Mouse (Mus musculus): ENCODE results near the gene Auts2.

The Auts2 gene

DNA sequence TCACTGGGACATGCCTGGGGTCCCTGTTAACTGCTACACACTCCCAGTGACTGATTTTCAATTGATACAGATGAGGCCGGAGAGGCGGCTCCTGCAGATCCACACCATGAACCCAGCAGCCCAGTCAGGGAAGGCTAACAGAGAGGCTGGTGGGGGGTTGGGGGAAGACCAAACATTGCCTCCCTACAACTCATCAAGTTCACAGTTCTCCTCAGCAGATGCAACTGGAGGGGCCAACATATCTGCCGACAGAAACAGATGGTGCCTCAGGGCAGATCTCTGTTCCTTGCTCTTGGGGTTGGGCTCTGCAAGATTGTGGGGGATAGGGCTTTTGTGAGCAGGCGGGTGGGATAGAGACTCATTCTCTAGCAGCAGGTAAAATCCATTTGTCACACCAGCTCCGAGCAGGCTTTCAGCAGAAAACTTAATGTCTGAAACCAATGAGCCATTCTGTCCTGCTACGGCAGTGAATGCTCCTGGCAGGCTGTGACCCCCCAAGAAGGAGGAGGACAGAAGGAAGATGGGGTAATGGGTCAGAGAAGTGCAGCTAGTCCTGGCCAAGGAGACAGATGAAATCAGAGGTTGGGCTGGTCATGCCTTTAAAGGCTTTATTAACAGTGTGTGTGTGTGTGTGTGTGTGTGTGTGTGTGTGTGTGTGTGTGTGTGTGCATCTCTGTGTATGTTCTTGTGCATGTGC lies 740.7 kb downstream of the Auts2 start:
- no peak for DNase-seq (ENCODE audit: low spot score in 2 of 2)

DNA sequence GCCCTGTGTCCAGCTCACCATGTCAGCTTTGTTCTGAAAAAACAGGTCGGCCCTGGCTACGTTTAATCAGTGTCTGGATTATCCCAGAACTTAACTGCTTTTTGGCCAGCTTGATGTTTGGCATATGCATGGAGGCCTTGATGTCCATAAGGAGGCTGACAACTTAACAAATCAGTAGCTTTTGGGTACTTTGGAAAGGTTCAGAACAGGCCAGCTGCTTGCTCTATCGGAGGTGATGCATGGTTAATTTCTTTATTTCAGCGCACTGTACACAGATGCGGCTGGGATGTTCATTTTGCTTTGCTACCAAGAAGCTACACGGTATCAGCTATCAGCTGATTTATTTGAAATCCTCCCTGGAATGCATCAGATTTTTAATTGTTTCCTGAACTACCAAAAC lies 741.2 kb downstream of the Auts2 start:
- DNase-seq (ENCODE audit: low spot score in 2 of 2): no peak

DNA sequence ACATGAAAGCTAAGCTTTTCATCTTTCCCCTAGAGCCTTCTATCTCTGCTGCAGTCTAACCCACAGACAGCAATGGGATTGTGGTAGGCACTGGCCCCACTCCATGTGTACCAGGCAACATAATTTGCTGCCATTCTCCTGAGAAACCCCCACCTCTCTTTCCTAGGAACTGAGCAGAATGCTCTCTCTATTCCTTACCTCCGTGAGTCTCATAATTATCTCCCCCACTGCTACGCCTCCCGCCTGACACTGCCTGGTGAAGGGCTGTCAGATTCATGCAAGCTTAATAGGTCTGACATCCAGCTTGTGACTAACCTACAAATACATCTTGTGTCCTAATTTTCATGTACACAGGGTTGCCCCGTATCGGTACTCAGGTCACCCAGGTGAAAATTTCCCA lies 744.8 kb downstream of the Auts2 start:
- DNase-seq (ENCODE audit: low spot score in 2 of 2): no peak

DNA sequence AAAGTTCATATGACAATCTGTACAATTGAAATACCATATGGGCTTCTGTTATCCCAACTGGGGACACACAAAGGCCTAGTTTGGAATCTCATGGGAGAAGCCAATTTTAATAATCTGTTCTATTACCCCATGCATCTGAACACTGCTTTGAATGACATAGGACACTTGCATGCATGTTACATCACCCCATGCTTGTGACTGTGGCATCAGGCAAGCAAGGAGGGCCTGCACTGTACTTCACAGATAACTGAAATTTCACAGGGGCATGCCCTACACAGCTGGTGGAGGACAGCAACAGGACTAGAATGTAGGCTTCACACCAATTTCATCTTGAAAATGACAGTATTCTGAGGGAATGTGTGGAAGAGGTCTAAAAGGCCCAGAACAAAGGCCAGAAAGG lies 746.1 kb downstream of the Auts2 start:
- no peak for DNase-seq (ENCODE audit: low spot score in 2 of 2)

DNA sequence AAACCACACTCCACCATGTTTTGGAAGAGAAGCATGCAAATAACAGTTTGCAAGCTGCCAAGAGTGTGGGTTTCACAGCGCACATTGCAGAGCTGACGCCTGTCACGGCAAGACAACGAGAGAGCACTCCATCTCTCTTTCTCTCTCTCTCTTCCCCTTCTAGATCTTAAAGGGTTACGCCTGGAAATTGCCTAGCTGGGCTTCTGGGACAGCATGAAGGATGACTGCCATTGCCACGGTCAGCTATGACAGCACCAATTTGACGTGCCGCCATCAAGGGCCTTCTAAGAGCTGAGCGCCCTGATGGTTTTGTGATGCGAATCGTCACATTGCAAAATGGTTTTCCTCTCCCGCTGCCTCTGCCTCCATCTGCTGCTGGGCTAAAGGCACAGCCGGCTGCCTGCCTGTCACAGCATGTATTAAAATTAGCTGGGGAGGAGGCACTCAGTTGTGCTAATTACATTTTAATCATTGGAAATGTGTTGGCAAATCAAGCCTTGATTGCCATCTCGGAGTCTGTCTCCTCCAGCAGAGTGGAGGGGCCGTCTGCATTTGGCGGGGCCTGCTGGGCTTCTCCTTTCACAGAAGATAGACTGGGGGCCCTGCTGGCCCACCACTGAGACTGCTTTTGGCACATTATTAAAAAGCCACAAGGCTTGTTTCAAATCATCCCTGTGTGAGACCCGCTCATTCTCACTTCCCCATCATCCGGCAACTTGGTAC lies 748.6 kb downstream of the Auts2 start:
- DNase-seq (ENCODE audit: low spot score in 2 of 2): peak; percentile 71 to 78

DNA sequence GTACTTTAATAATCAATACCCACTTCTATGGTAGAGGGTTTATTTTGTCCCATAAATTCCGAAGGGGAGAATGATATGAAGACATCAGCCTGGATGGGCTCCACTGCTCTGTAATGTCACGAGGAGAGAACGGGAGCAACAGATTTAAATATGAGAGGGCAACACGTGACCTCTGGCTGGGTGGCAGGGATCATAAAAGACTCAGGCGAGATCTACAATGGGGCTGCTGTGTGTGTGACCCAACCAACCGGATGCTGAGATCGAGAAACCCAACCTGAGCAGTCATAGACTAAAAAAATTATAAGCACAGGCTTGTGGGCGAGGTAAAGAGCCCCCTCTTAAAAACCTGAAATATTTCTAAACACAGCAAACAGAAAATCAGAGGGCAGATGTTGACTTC lies 753.5 kb downstream of the Auts2 start:
- no peak for DNase-seq (ENCODE audit: low spot score in 2 of 2)

DNA sequence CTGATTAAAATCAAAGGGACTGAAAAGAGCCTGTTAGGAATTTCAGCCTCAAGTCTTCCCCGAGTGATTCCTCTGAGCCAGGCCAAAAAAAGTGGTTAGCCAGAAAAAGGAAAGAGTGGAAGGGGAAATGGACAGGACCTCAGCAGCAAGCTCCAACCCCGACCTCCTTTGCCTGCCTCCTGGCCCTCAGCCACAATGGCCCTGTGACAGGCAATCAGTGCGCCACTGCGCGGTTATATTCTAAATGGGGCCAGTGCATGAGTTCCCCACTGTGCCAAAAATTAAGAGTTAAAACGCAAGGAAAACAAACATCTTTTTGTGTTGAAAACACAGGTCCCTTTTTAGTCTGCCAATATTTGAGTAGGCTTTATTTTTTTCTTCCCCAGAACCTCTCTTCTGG lies 755.1 kb downstream of the Auts2 start:
- no peak for DNase-seq (ENCODE audit: low spot score in 2 of 2)

DNA sequence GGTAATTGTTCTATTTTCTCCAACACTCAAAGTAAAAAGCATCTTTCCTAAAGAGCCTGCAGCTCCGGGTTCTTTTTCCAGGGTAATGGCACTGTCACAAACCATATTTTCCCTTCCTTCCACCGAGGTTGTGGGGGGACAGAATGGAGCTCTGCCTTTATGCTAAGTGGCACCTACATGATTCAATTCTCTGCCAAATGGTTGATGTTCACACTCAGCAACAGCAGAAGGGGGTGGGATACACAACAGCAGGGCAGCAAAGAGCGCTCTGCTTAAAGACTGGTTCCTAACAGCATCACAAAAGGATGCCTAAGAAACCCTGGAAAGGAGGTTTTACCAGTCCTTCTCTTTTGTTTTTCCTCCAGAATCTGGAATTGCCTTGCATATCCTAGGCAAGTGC lies 759.9 kb downstream of the Auts2 start:
- peak in 1 of 2 experiments; percentile 36 for DNase-seq (ENCODE audit: low spot score in 2 of 2)

DNA sequence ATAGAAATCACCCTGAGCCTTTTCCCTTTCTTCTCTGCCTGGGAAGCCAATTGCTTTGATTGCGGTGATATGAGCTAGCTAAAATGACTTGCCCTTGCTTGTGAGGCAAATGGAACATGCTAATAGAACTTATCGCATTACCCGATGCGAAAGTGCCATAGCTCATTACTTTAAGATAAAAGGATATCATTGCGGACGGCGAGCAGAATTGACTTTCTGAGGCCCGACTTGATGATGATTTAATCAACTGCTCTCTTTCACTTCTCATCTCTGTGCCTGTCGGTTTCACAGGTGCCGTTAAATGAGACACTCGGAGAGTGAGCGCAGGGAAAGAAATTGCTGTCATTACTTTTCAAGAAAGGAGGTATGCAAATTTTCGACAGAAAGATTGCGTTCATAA lies 762.1 kb downstream of the Auts2 start:
- no peak for DNase-seq (ENCODE audit: low spot score in 2 of 2)

DNA sequence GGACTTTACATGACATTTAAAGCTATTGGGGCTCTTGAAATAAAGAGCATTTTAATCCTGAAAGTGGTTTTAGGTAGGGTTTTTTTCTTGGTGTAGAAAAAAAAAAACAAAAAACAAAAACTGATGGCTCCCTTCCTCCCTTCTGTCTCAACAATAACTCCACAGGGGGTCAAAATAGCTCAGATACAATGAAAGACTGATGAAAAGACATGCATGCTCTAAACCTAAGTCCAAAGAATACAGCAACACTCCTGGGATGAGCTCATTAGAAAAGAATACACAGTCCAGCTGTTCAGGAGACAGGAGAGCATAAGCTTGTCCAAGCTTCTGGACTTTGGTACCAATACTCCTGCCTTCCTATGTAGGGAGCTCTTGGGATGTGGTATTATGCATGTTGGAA lies 764.0 kb downstream of the Auts2 start:
- no peak for DNase-seq (ENCODE audit: low spot score in 2 of 2)

DNA sequence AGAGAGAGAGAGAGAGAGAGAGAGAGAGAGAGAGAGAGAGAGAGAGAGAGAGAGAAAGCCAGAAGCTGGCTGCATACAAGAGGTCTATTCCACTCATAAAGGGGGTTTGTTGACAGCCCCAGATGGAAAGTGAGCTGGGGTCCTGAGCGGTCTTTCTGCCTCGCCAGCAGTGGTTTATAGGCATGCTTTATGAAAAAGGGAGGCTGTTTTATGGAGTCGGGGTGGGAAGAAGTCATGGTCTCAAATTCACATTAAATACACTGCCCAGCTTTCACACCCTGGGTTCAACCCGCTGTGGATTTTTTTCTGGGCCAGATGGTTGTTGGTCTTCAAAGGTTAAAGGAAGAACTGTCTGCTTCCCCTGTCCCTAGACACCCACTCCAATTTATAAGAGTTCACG lies 767.5 kb downstream of the Auts2 start:
- no peak for DNase-seq (ENCODE audit: low spot score in 2 of 2)

DNA sequence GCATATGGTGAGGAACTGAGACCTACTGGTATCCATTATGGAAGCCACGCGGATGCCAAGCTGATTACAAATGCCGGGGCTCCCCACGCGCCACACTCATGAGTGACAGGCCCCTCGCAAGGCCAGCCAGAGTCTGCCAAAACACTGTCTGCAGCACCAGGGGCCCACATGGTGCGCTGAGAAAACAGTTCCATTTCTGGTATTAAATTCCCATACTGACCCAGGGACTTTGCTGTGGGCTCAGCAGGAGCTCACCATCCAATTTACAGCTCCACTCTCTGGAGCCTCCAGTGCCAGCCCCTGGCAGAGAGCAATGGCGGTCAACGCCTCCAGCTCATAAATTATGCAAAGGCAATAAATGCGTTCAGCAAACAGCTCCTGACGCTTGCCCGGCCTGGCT lies 767.9 kb downstream of the Auts2 start:
- DNase-seq (ENCODE audit: low spot score in 2 of 2): no peak

DNA sequence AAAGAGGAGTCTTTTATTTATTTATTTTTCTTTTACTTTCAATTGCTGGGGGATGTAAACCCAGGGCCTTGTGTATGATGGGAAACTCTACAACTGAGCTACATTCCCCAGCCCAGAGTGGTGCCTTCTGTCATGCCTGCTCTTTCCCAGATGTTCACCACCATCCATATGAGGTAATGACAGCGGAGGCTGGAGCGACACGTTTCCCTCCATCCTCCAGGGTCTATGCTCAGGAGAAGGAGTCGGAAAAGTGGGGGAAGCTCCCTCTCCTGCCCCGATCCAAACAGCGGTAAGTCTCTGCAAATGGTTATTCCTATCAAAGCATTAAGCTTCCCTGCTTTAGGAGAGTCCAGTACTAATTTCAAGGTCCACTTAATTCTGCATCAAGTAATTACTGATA lies 768.4 kb downstream of the Auts2 start:
- no peak for DNase-seq (ENCODE audit: low spot score in 2 of 2)

DNA sequence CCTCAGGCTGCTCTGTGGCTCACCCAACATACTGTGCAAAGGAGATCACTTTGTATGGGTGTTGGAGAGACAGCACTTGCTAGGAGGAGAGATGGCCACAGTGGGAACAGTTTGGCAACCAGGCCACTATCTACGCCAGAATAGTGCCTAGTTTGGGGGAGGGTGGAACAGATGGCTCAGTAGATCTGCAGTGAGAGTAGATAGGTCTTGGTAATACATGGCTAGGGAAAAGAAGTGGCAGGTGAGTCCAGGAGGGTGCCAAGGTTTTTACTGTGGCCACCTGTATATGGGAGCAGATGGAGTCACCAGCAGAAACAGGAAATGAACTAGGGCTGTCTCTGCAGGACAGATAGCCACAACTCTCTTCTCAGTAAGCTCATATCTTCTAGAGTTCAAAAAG lies 770.5 kb downstream of the Auts2 start:
- DNase-seq (ENCODE audit: low spot score in 2 of 2): no peak

DNA sequence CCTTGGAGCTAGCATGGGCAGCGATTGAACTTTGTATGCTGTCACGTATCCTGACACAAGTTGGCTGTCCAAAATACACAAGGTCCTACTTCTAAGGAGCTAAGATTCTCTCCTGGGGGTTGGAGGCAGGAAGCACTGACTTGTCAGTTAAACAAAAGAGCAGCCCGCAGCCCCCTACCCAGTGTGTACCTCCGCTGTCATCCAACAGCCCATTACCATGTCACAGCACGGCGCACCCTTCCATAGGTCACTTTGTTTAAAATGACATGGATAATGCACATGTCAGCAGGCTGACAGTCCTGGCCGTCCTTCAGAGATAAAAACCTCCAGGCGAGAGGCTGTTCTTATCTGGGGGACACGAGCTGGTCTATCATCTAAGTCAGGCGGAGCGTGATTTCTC lies 773.9 kb downstream of the Auts2 start:
- DNase-seq (ENCODE audit: low spot score in 2 of 2): no peak

DNA sequence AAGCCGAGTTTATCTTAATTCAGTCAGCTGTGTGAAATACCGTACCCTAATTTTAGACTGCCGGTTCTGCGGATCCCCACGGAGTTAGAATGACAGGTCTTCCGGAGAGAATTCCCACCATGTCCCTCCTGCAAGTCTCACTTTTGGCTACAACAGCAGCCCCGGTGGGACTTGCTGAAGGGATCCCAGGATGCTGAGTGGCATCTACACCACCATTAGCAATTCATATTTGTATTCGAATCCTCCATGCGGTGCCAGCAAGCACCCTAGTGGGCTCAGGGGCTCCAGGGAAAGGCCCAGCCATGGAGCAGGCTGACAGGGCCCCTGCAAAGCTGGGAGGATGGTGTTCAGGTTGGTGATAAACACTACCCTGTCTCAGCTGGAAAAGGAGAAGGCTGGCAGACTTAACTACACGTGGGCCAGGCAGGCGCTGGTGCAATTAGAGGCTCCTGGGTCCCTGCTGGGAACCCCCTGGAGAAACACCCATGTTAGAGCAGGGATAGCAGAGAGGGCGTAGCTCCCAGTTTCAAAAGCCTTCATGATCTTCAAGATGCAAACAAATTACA lies 775.4 kb downstream of the Auts2 start:
- DNase-seq (ENCODE audit: low spot score in 2 of 2): no peak

DNA sequence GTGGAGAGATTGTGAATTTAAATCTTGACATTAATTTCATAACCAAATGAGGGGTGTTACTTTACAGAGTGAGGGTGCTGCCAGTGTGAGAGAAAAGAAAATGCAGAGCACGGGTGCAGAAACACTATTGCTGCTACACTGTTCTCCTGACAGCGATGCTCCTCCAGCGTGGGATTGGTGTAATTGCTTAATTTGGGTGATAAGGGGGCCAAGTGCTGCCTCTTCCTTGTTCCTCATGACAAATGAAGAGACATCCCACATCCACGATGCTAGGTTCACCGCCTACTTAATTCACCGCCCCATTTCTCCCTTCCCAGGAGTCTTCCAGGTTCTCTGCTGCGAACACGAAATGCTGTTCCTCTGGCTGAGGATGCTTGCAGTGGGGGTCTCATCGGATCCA lies 776.0 kb downstream of the Auts2 start:
- DNase-seq (ENCODE audit: low spot score in 2 of 2): peak; percentile 68 to 74

DNA sequence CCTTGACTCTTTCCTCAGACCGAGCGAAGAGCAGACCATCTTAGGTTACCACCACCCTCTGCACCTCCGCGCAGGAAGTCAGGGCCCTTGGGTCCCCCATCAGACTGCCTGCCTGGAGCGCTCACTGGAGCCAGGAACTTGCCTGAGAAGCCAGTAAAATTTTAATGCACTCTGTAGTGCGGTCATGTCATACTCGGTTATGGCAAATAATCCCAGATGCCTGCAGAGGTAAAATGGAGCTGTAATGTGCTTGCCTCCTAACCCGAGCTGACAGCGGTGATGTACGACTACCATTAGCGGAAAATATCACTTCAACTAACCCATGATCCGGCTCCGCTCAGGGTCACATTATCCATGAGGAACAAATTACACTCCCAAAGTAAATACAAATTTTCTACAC lies 783.7 kb downstream of the Auts2 start:
- no peak for DNase-seq (ENCODE audit: low spot score in 2 of 2)

DNA sequence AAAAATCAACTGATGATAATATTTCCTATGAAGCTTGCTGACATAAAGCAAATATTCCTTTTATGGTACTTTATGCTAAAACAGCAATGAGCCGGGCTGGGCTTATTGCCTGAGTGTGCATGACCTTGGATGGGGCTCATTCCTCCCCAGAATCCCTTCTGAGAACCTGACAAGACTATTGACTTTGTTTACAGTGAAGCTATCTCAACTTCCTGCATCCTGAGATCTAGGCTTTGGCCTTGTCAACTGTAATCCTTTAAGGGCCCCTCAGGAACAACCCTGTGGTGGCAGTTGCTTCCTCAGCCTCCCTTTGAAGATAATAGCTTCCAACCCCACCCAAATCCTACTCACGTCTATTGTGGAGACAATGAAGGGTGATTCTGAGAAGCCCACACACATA lies 792.8 kb downstream of the Auts2 start:
- no peak for DNase-seq (ENCODE audit: low spot score in 2 of 2)

DNA sequence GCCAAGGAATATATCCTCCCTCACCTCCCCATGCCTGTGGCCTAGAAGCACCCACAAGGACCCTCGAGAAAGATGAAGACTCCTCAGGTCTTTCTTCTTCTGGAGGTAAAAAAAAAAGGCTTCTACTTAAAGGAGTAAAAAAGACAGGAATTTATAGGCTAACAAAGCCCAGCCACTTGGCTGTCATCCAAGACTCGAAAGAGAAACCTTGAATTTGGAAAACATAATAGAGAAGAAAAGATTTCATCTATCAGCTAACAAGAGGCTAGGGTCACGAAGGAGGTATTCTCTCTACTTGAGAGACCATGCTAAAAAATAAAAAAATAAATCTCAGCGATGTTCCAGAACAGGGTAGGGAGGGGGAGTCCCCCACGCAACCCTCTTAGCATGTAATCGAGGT lies 793.9 kb downstream of the Auts2 start:
- no peak for DNase-seq (ENCODE audit: low spot score in 2 of 2)

DNA sequence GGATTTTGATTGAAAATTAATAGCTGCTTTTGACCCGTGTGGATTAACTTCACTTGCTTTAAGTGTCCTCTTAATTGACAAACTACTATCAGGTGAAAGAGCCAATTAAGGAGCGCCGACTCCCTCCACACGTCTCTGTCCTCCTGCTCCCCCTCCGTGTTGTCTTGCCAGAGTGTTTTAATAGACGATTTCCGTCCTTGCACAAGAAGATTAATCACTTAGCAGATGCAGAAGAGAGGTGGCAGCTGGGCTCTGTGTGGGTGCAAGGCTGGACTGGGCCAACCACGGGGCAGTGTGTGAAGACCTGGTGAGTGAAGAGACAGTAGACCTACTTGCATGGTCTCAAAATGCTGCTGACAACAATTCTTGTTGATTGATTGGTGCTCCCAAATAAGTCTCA lies 800.1 kb downstream of the Auts2 start:
- no peak for DNase-seq (ENCODE audit: low spot score in 2 of 2)

DNA sequence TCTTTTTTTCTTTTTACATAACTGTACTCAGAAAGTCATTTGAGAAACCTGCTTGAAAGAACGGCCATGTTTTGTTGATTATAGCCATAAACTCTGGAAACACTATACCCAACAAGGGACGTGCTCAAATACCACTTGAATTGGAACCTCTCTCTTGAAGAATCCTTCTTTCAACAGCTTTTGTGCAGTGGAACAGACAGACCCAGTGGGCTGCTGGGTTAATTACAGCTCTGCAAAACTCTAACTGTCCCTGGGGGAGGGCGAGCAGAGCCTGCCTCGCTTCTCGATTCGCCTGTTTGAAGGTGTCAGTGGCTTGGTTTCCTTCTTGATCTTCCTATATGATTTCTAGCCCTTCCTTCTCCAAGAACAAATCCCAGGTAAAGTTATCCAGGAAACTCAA lies 805.7 kb downstream of the Auts2 start:
- DNase-seq (ENCODE audit: low spot score in 2 of 2): no peak

DNA sequence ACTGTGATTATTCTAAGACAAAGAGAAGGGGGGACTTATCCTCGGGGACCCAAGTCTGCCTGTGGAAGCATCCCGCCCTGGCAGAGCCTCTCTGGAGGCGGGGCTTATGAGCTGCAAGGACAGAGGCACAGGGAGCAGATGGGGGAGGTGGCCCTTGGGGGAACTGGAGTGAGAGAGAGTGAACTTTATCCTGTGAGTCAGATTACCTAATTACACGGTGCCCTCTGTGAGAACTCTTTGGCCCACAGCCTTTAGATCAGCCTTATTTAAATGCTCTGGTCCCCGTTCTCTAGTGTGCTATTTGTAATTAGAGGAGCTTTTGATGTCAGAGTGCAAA lies 809.9 kb downstream of the Auts2 start:
- no peak for DNase-seq (ENCODE audit: low spot score in 2 of 2)

Data from right cerebral cortex, adult 2 months (tissue).